Mouse (Mus musculus) splenic B cell, adult 2 months (primary cell): ENCODE results near the gene Fyn.

ENCODE experiments used
- DNase-seq: peaks from one replicate; pipeline ENCODE4 v3.0.0-alpha.2; 2011; ENCODE audit warnings: low read depth, low spot score
- H3K27me3 ChIP-seq: 2 replicates; pipeline ENCODE4 v1.6.1; 2012; ENCODE audit warnings: mild to moderate bottlenecking, low read length, moderate library complexity, mixed read lengths; ENCODE audit not compliant: control insufficient read depth, poor library complexity, insufficient read depth, severe bottlenecking
- H3K36me3 ChIP-seq: 2 replicates; pipeline ENCODE4 v1.6.1; 2012; ENCODE audit warnings: mild to moderate bottlenecking, low read length, moderate library complexity, mixed read lengths; ENCODE audit not compliant: control insufficient read depth, poor library complexity, insufficient read depth, severe bottlenecking

Fyn gene

GRCm38 (mm10) chr10:39501977-39502706 is 133.5 kb downstream of the Fyn start:
- H3K27me3 ChIP-seq, result no peaks in the 10 kb centered on the region
- no peaks in the 10 kb centered on the region for H3K36me3 ChIP-seq
- DNase-seq, result no peak

- no peak for DNase-seq
- H3K27me3 ChIP-seq, result no peaks in the 10 kb centered on the region
- H3K36me3 ChIP-seq, result no peaks in the 10 kb centered on the region
Observed at GRCm38 (mm10) chr10:39503331-39503730, 134.7 kb downstream of the Fyn start.

- DNase-seq, result no peak
- H3K27me3 ChIP-seq, result no peaks in the 10 kb centered on the region
- no peaks in the 10 kb centered on the region for H3K36me3 ChIP-seq
Observed at GRCm38 (mm10) chr10:39505007-39505406, 136.4 kb downstream of the Fyn start.

- no peaks in the 10 kb centered on the region for H3K36me3 ChIP-seq
- H3K27me3 ChIP-seq, result no peaks in the 10 kb centered on the region
- no peak for DNase-seq
Observed at GRCm38 (mm10) chr10:39505621-39506020, 137.0 kb downstream of the Fyn start.

GRCm38 (mm10) chr10:39506353-39506752 is 137.7 kb downstream of the Fyn start:
- no peak for DNase-seq
- no peaks in the 10 kb centered on the region for H3K36me3 ChIP-seq
- H3K27me3 ChIP-seq, result no peaks in the 10 kb centered on the region

- Histone ChIP-seq H3K27me3 (no peaks in the 10 kb centered on the region), H3K36me3 (no peaks in the 10 kb centered on the region)
- no peak for DNase-seq
Observed at GRCm38 (mm10) chr10:39506831-39507230, 138.2 kb downstream of the Fyn start.

- Histone ChIP-seq H3K36me3 (no peaks in the 10 kb centered on the region), H3K27me3 (no peaks in the 10 kb centered on the region)
- no peak for DNase-seq
Observed at GRCm38 (mm10) chr10:39508801-39509200, 140.1 kb downstream of the Fyn start.

GRCm38 (mm10) chr10:39509937-39510336 is 141.3 kb downstream of the Fyn start:
- no peaks in the 10 kb centered on the region for H3K36me3 ChIP-seq
- no peaks in the 10 kb centered on the region for H3K27me3 ChIP-seq
- no peak for DNase-seq

GRCm38 (mm10) chr10:39512631-39513314 is 144.1 kb downstream of the Fyn start:
- no peak for DNase-seq
- Histone ChIP-seq H3K27me3 (no peaks in the 10 kb centered on the region), H3K36me3 (no peaks in the 10 kb centered on the region)

GRCm38 (mm10) chr10:39514916-39515315 is 146.3 kb downstream of the Fyn start:
- Histone ChIP-seq H3K27me3 (no peaks in the 10 kb centered on the region), H3K36me3 (no peaks in the 10 kb centered on the region)
- no peak for DNase-seq

GRCm38 (mm10) chr10:39516541-39517133 is 148.0 kb downstream of the Fyn start:
- Histone ChIP-seq H3K36me3 (no peaks in the 10 kb centered on the region), H3K27me3 (no peaks in the 10 kb centered on the region)
- DNase-seq, result no peak

GRCm38 (mm10) chr10:39517375-39517774 is 148.7 kb downstream of the Fyn start:
- no peaks in the 10 kb centered on the region for H3K27me3 ChIP-seq
- no peaks in the 10 kb centered on the region for H3K36me3 ChIP-seq
- no peak for DNase-seq

GRCm38 (mm10) chr10:39518232-39518631 is 149.6 kb downstream of the Fyn start:
- Histone ChIP-seq H3K36me3 (no peaks in the 10 kb centered on the region), H3K27me3 (no peaks in the 10 kb centered on the region)
- DNase-seq, result no peak

- Histone ChIP-seq H3K27me3 (no peaks in the 10 kb centered on the region), H3K36me3 (no peaks in the 10 kb centered on the region)
- DNase-seq, result no peak
Observed at GRCm38 (mm10) chr10:39518859-39519258, 150.2 kb downstream of the Fyn start.
